Mouse (Mus musculus) cerebellum, adult 11-12 months (tissue): Measurements from ENCODE around the gene Zfp683.

Source experiments
- DNase-seq: peaks from one replicate; pipeline ENCODE4 v3.0.0; 2022

Zfp683 gene

GRCm38 (mm10) chr4:134058166-134058715 is 4.6 kb downstream of the Zfp683 start:
- DNase-seq, result no peak

GRCm38 (mm10) chr4:134058908-134059307 is 5.3 kb downstream of the Zfp683 start:
- DNase-seq, result no peak

DNA sequence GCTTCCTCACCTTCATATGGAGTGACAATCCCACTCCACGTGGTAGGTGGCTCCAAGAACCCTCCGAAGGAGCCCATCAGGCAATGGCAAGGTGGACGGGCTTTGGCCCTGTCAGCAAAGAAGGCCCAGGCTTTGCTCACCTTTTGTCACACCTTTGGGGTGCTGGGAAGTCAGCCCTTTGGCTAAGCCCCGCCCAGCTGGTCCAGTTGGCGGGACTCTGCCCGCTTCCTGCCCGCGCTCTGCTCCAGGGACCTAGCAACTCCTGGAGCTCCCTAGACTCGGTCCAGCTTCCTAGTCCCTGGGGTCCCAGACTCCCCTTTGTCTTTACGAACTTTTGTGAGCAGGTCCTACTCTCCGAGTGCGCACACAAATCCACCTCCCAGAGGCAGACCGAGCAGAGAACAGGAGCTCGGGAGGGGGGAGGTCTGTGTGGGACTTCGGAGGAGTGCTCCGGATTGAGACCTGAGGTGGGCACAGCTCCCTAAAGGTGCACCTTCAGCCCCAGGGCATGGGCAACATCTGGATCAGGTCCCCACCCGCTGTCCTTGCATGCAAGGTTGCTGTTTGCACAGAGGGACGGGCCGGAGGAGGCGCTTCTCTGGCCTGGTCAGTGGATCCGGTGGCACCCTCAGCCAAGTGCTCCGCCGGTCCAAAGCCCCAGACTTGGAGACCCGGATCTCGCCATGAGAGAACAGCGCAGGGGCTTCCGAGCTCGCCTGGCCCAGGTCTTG is 6.7 kb downstream of the Zfp683 start, which contains the start of gene Crybg2:
Gene Crybg2 (plus strand): TSS at position 681 of the 731 bp plus-strand sequence.
- no peak for DNase-seq

DNA sequence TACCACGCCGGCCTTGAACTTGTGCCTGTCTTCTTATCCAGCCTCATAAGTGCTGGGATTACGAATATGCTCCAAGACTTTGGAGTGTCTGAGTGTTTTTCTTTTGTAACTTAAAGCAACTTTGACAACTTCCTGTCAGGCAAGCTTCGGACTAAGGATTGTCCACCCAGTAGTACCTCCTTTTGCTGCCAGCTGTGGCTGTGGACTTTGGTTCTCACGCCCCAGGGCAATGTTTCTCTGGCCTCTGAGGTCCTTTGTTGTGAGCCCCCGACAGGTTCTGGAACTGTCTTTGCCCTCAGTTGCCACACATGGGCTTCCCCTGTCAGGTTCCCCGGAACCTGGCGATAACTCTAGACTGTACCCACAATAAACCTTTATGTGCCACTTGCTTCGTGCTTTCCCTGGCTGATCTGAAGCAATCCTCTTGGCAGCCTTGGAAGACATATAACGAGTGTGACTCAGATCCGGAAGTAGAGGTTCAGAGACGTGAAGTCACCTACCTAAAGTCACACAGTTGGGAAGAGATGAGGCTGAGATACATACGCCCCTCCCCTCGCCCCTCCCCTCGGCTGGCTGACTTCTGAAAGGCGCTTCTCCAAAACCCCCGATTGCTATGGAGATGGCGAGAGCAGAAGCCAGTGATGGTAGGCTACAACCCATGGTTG is 7.7 kb downstream of the Zfp683 start:
- no peak for DNase-seq

DNA sequence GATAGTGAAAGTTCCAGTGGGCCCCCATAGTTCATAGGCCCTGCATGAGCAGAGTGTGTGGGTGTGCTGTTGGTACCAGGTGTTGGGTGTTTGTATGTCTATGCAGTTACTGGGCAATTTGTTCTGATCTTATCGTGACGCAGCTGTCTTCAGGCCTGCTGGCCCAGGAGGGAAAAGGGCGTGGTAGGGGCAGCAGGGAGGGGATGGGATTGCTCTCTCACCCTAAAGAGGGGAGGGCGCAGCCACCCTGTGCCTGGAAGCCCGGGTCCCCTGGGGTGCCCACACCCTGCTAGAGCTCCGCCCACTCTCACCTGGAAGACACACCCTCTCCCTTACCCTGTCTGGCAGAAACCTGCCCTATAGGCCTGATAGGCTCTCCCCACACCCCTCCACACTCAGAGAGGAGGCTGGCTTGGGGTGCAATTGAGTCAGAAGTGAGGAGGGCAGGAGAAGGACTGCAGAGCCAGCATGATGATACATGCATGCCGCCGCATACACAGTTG is 8.4 kb downstream of the Zfp683 start:
- DNase-seq, result no peak

- no peak for DNase-seq
These were observed 8.9 kb downstream of the Zfp683 start for GRCm38 (mm10) chr4:134062561-134062960.

GRCm38 (mm10) chr4:134065431-134066004 is 11.9 kb downstream of the Zfp683 start:
- no peak for DNase-seq

GRCm38 (mm10) chr4:134067383-134067782 is 13.7 kb downstream of the Zfp683 start:
- DNase-seq, result no peak

- no peak for DNase-seq
These were observed 14.4 kb downstream of the Zfp683 start for GRCm38 (mm10) chr4:134067833-134068544.

- DNase-seq, result no peak
These were observed 15.3 kb downstream of the Zfp683 start for GRCm38 (mm10) chr4:134068793-134069580.

GRCm38 (mm10) chr4:134078694-134079093 is 25.1 kb downstream of the Zfp683 start:
- peak; percentile 42 for DNase-seq

DNA sequence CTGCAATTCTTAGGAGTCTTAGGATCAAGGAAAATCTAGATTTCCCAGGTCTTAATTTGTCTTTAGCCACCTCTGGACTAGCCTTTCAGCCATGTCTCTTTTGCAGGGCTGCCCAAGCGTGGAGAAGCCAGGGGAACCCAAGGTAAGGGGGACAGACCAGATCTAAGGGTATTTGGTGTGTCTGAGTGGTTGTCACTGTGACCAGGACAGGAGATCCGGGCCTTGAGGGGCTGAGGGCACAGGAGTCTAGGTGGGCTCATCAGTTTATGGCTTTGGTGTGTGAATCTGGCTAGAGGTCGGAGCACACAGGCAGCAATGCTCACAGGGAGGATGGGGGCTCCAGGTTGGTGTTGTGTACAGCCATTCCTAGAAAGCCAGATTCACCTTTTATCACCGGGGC is 27.0 kb downstream of the Zfp683 start:
- DNase-seq, result no peak

DNA sequence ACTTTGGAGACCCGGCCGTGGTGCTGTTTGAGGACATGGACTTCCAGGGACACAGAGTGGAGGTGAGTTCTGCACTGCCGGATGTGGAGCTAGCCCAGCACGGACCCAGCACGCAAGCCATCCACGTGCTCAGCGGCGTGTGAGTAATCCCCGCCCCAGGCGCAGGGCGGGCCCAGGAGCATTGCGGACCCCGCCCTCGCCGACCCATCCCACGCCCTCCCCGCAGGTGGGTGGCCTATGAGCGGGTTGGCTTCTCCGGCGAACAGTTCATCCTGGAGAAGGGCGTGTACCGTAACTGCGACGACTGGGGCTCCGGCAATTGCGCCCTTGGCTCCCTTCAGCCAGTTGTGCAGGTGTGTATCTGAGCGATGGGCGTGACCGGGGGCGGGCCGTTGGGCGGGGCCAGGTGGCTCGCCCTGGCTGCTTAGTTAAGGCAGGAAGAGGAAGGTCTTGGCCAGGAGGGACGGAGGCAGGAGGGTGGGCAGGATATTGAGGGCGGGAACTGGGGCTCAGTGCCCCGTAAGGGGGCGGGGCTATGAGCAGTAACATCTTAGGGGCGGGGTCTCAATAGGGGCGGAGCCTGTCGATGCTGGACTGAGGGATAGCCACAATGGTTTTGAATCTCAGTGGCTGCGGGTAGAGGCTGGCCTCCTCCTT is 28.2 kb downstream of the Zfp683 start:
- peak; percentile 55 for DNase-seq

DNA sequence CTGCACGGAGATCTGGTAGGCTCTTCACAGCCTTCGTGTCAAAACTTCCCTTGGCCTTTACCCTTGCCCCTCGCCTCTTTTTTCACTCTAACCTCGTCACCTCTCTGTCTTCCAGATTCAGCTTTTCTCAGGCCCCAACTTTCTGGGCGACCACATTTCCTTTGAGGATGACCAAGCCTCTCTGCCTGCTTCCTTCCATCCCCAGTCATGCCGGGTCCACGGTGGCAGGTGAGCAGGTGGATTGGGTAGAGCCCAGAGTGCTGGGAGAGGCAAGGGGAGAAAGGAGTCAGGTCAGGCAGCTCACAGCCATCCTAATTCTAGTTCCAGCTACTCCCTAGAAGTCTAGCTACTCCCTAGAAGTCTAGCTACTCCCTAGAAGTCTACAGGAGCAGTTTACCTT is 28.8 kb downstream of the Zfp683 start:
- DNase-seq, result no peak

- DNase-seq, result no peak
These were observed 31.4 kb downstream of the Zfp683 start for GRCm38 (mm10) chr4:134084999-134085398.

GRCm38 (mm10) chr4:134087412-134087811 is 33.8 kb downstream of the Zfp683 start:
- peak; percentile 42 for DNase-seq

DNA sequence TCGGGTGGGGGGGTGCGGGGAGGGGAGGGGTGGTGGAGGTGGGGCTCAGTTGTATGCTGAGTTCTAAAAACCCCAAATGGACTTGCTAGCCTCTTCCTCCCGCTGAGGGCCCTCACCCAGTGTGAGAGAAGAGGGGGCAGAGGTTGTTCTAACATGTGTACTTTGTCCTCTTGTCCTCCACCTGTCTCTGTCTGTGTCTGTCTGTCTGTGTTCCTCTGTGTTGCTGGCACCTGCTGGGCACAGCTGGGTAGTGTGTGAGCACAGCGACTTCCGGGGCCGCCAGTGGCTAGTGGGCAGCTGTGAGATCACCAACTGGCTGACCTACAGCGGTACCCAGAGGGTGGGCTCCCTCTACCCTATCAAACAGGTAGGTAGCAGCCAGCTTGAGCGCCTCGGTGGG is 35.4 kb downstream of the Zfp683 start:
- DNase-seq, result no peak

GRCm38 (mm10) chr4:134090521-134091224 is 37.0 kb downstream of the Zfp683 start:
- DNase-seq, result no peak

- no peak for DNase-seq
These were observed 37.5 kb downstream of the Zfp683 start for GRCm38 (mm10) chr4:134091225-134091529.

DNA sequence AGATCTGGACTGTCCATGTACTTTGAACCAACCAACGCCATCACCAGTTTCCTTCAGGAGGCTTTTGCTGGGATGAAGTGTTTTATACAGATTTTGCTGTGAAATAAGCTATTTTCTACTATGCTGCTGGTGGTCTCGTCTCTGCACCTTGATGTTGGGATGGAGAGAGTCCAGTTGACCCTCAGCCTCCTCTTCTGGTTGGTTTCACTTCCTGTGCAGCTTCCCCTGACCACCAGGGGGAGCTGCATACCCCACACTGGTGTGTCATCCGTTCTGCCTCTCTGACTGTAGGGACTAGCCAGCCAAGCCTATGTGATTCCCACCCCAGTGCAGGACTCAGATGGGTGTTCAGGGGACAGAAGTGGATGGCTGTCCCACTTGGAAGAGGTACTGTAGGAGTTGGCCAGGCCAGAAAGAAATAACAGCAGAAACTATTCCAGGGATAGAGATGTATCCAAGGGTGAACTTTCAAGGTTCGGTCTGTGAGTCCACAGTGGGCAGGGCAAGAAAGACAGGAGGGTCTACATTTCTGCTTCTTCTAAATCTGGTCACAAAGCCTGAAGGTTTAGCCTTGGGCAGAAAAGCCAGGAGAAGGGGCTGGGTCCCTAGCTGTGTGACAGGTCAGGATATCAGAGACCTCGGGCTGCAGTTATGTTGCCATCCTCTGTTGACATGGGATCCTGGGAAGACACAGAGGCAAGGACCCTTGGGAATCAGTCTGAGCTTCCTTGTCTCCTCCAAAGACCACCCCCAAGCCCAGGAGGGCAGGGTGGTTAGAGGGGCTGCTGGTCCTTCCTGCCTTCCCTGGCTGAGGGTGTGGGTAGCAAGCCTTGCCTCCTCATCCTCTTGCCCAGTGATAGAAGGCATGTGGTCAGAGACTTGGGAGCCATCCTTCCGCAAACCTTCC is 39.0 kb downstream of the Zfp683 start:
- DNase-seq, result no peak
